Mouse (Mus musculus) heart, postnatal 0 days (tissue): ENCODE measurements at regions not wholly inside any gene's neighbourhood (a gene's known extent, or its start where the extent isn't known, plus 50 kb on each side); places are given as distances from the start of the nearest gene placed in this dataset.

ENCODE experiments used
- CTCF ChIP-seq: IDR thresholded peaks from 2 replicates; pipeline ENCODE4 v1.5.1; 2016; ENCODE audit warnings: antibody characterized with exemption, control low read depth, low read depth
- EP300 ChIP-seq: IDR thresholded peaks from 2 replicates; pipeline ENCODE4 v1.6.1; 2016; ENCODE audit warnings: antibody characterized with exemption, low read depth

GRCm38 (mm10) chrX:12927797-12928589 is 143.3 kb upstream of the Usp9x start:
- TF ChIP-seq CTCF (no peak), EP300 (no peak)
